Mouse (Mus musculus): ENCODE results near the gene Luc7l2.
"Not testable (repeated sequence)": the region's sequence is repeated elsewhere in the genome, so short reads cannot be mapped to it uniquely, and the experiment has no call there.

The Luc7l2 gene

GRCm38 (mm10) chr6:38551062-38551988 is at the start of gene Luc7l2:
Luc7l2 (plus strand) TSS chr6:38551334.
- peak; percentile 99 for DNase-seq (ENCODE audit: low spot score)

GRCm38 (mm10) chr6:38512096-38512495 is 39.0 kb upstream of the Luc7l2 start:
- DNase-seq (ENCODE audit: low spot score), result peak; percentile 65

- DNase-seq (ENCODE audit: low spot score), result no peak
Observed at GRCm38 (mm10) chr6:38512830-38513229, 38.3 kb upstream of the Luc7l2 start.

GRCm38 (mm10) chr6:38515201-38515600 is 35.9 kb upstream of the Luc7l2 start:
- peak; percentile 74 for DNase-seq (ENCODE audit: low spot score)

- no peak for DNase-seq (ENCODE audit: low spot score)
Observed at GRCm38 (mm10) chr6:38523851-38524250, 27.3 kb upstream of the Luc7l2 start.

- peak; percentile 87 for DNase-seq (ENCODE audit: low spot score)
Observed at GRCm38 (mm10) chr6:38531211-38531820, 19.8 kb upstream of the Luc7l2 start.

- DNase-seq (ENCODE audit: low spot score), result no peak
Observed at GRCm38 (mm10) chr6:38532500-38533420, 18.4 kb upstream of the Luc7l2 start.

- DNase-seq (ENCODE audit: low spot score), result peak; percentile 100
Observed at GRCm38 (mm10) chr6:38533428-38534405, 17.4 kb upstream of the Luc7l2 start, which contains the start of gene Fmc1. Fmc1 (plus strand) TSS chr6:38533502.

- DNase-seq (ENCODE audit: low spot score), result peak; percentile 98
Observed at GRCm38 (mm10) chr6:38534640-38535365, 16.3 kb upstream of the Luc7l2 start.

GRCm38 (mm10) chr6:38535366-38535690 is 15.8 kb upstream of the Luc7l2 start:
- DNase-seq (ENCODE audit: low spot score), result no peak

GRCm38 (mm10) chr6:38535788-38536187 is 15.3 kb upstream of the Luc7l2 start:
- DNase-seq (ENCODE audit: low spot score), result no peak

GRCm38 (mm10) chr6:38544141-38544540 is 7.0 kb upstream of the Luc7l2 start:
- DNase-seq (ENCODE audit: low spot score), result not testable (repeated sequence)

- not testable (repeated sequence) for DNase-seq (ENCODE audit: low spot score)
Observed at GRCm38 (mm10) chr6:38547005-38547404, 4.1 kb upstream of the Luc7l2 start.

- peak; percentile 58 for DNase-seq (ENCODE audit: low spot score)
Observed at GRCm38 (mm10) chr6:38547707-38548106, 3.4 kb upstream of the Luc7l2 start.

GRCm38 (mm10) chr6:38548595-38548994 is 2.5 kb upstream of the Luc7l2 start:
- not testable (repeated sequence) for DNase-seq (ENCODE audit: low spot score)

- not testable (repeated sequence) for DNase-seq (ENCODE audit: low spot score)
Observed at GRCm38 (mm10) chr6:38549840-38550239, 1.3 kb upstream of the Luc7l2 start.

- DNase-seq (ENCODE audit: low spot score), result peak; percentile 91
Observed at GRCm38 (mm10) chr6:38550250-38551061, 678 bp upstream of the Luc7l2 start.

GRCm38 (mm10) chr6:38551989-38552635 is 978 bp downstream of the Luc7l2 start:
- DNase-seq (ENCODE audit: low spot score), result peak; percentile 99

GRCm38 (mm10) chr6:38552636-38553000 is 1.5 kb downstream of the Luc7l2 start:
- no peak for DNase-seq (ENCODE audit: low spot score)
